Mouse (Mus musculus) cerebellum, adult 9-10 months (tissue): ENCODE data around the gene Tns1.

ENCODE experiments used
- DNase-seq: peaks from one replicate; pipeline ENCODE4 v3.0.0; 2022

Tns1 gene

GRCm38 (mm10) chr1:73978576-73978975 is 145.7 kb downstream of the Tns1 start:
- no peak for DNase-seq

GRCm38 (mm10) chr1:73973992-73974391 is 150.3 kb downstream of the Tns1 start:
- DNase-seq: no peak

DNA sequence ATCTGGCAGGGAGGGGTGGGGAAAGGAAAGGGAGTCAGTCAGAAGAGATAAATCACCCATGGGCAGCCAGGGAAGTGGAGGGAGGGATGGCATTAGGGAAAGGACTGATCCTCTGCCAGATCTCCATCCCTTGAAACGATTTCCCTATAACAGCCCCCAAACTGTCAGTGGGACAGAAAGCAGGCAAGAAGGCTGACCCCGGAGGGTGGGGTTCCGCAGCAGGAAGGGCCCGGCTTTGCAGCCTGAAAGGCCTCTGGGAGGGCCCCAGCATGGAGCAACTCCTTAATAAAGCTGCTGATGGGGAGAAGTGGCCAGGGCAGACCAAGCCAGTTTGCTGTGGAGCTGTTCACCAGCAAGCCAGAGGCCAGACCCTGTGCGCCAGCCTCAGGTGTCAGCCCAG is 151.5 kb downstream of the Tns1 start:
- DNase-seq: no peak

DNA sequence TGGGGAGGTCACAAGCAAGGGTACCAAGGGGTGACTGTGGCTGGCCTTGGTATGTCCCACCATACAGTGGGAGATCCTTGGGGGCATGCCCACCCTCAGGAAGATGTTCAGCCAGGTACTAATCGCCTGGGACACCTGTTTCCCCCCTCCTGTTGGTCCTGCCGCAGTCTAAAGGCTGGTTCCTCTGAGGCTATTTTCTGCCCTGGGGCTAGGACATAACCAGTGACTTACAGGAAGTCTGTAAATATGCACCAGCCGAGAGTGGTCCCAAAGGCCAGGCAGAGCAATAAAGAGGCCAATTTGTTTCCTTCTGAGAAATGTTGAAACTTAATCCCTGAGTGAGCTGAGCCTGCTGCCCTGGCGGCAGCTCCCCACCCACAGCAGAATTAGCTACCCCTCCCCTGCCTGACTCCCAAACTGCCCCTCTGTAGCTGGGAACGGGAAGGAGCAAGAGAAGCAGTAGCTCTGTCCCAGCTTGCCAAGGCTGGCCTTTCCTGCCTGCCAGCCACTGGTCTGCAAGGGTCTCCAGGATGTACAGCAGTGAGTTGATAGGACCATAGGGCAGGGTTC is 154.0 kb downstream of the Tns1 start:
- no peak for DNase-seq

- DNase-seq: no peak
These were observed 155.3 kb downstream of the Tns1 start for GRCm38 (mm10) chr1:73968712-73969511.

GRCm38 (mm10) chr1:73966411-73967238 is 157.6 kb downstream of the Tns1 start:
- DNase-seq: no peak

- DNase-seq: no peak
These were observed 160.0 kb downstream of the Tns1 start for GRCm38 (mm10) chr1:73964151-73964743.

GRCm38 (mm10) chr1:73963626-73964025 is 160.6 kb downstream of the Tns1 start:
- no peak for DNase-seq

GRCm38 (mm10) chr1:73962668-73963371 is 161.4 kb downstream of the Tns1 start:
- no peak for DNase-seq

- no peak for DNase-seq
These were observed 162.2 kb downstream of the Tns1 start for GRCm38 (mm10) chr1:73962049-73962448.

DNA sequence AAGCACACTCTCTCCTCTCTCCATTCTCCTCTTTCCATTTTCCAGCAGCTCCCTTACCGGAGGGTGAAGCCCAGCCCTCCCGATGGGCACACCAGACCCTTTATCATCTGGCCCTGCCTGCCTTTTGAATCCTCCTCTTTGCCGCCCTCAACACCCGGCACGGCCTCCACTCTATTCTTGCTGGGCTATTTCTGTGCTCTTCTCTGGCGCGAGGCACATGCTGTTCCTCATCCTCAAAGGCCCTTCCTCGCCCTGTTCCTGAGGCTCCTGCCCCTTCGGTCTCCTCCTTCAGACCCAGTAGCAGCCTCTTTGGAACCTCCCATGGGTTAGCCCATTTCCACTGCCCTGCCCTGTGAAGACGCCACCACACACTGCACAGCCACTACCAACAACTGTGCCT is 164.5 kb downstream of the Tns1 start:
- DNase-seq: no peak

GRCm38 (mm10) chr1:73959344-73959743 is 164.9 kb downstream of the Tns1 start:
- DNase-seq: no peak

GRCm38 (mm10) chr1:73958210-73958983 is 165.9 kb downstream of the Tns1 start:
- DNase-seq: no peak

GRCm38 (mm10) chr1:73957428-73957827 is 166.8 kb downstream of the Tns1 start:
- DNase-seq: no peak

DNA sequence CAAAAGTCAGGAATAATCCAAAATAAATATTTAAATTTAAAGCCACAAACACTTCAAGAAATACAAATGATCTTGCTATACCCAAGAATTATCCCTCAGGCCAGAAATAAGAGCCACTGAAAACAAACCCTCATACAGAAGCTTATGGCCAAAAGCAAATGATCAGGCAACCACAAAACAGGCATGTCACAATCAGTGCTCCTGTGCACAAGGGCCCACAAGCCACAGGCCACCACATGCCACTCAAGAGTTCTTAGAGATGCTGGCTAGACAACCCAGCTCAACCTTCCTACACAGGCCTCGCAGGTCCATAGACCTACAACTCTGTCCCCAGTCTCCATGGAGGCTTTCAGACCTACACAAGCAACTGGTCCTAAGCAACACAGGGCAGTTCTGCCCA is 167.9 kb downstream of the Tns1 start:
- no peak for DNase-seq

GRCm38 (mm10) chr1:73955259-73955842 is 168.9 kb downstream of the Tns1 start:
- no peak for DNase-seq

- DNase-seq: no peak
These were observed 169.6 kb downstream of the Tns1 start for GRCm38 (mm10) chr1:73954614-73955013.

GRCm38 (mm10) chr1:73954015-73954408 is 170.2 kb downstream of the Tns1 start:
- no peak for DNase-seq

DNA sequence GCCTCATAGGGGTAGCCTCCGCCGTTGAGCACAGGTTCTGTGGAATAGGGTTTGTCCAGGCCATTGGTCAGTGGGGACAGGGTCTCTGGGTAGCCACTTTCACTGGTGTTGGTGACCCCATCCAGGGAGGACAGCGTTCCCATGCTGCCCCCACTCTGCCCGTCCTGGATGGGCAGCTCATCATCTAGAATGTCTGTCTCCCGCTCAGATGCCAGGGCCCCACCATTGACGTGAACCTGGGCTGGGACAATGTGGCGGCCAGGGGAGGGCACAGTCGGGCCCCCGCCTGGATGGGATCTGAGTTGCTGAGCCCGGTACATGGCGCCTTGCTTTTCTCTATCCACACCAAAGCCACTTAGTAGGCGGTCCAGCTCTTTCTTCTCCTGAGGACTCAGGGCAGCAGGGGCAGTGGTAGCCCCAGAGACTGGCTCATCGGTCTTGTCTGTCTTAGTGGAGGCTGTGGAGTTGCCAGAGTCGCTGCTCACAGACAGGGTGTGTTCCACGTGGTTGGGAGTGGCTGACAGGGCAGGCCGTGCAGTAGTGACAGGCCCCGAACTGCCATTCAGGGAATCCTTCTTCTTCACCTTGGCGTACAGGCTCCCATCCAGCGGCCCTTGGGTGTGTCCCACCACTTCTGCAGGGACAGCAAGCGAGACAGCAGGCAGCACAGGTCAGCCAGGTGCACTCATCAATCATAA is 170.8 kb downstream of the Tns1 start:
- DNase-seq: no peak

- DNase-seq: no peak
These were observed 171.7 kb downstream of the Tns1 start for GRCm38 (mm10) chr1:73952598-73952997.

DNA sequence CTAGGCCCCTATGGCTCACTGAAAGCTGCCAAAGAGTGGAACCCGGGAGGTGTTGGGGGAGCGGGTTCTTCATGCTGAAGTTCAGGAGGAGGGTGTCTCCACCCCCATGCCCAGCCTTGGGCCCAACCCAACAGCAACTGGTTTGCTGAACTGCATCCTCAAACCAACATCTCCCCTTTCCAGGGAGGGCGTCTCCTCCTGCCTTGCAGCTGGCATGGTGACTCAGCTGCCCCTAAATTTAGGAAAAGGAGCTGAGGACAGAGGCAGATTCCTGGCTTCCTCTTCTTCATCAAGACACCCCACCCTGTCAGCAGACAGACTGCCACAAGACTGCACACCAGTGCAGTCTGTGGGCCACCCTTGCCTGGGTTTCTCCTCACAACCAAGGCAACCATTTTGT is 173.1 kb downstream of the Tns1 start:
- DNase-seq: no peak
